Mouse (Mus musculus) brain, embryonic 14.5 days (tissue): ENCODE data around the gene Ncoa5.

Experiments
- CTCF ChIP-seq: fragments of 200-500 bp; IDR thresholded peaks from 2 replicates; pipeline ENCODE4 v1.5.1; 2012; ENCODE audit warnings: inconsistent platforms, mild to moderate bottlenecking, moderate library complexity, borderline replicate concordance; ENCODE audit not compliant: insufficient read depth, insufficient read length; ENCODE audit errors: extremely low read depth
- POLR2A ChIP-seq: fragments of 200-500 bp; IDR thresholded peaks from 2 replicates; pipeline ENCODE4 v1.6.1; 2012; ENCODE audit warnings: mild to moderate bottlenecking, inconsistent platforms, borderline replicate concordance; ENCODE audit not compliant: poor library complexity, insufficient read depth, insufficient read length, severe bottlenecking; ENCODE audit errors: extremely low read depth

GRCm38 (mm10) chr2:165081257-165081656 lies 46.6 kb upstream of the Ncoa5 start:
- no peak for TF ChIP-seq POLR2A
- TF ChIP-seq CTCF: no peak
